Mouse (Mus musculus) midbrain, embryonic 13.5 days (tissue): Measurements from ENCODE around the gene Lpp. TPM values are rescaled to one million over a fixed set of nuclear protein-coding genes. Genes with fewer than 3 reads are reported as not detected.

Experiments used
- ATAC-seq: fragments of 200-750 bp; cut with Nextera tagmentation; 2 replicates; pipeline ENCODE4 v1.8.0; 2017; ENCODE audit warnings: mild to moderate bottlenecking, moderate TSS enrichment, moderate library complexity
- H3K27ac ChIP-seq: fragments of 300-500 bp; sonication (generic); 2 replicates; pipeline ENCODE4 v1.5.1; 2015; ENCODE audit warnings: inconsistent platforms, mild to moderate bottlenecking, moderate library complexity
- H3K27me3 ChIP-seq: fragments of 300-500 bp; sonication (generic); 2 replicates; pipeline ENCODE4 v1.6.1; 2015; ENCODE audit warnings: mild to moderate bottlenecking, inconsistent platforms
- H3K36me3 ChIP-seq: fragments of 300-500 bp; sonication (generic); 2 replicates; pipeline ENCODE4 v1.6.1; 2015; ENCODE audit warnings: mild to moderate bottlenecking, inconsistent platforms
- H3K4me1 ChIP-seq: fragments of 300-500 bp; sonication (generic); replicated peaks from 2 replicates; pipeline ENCODE4 v1.6.1; 2015; ENCODE audit warnings: inconsistent platforms
- H3K4me2 ChIP-seq: fragments of 300-500 bp; sonication (generic); replicated peaks from 2 replicates; pipeline ENCODE4 v1.6.1; 2015; ENCODE audit warnings: moderate library complexity, mild to moderate bottlenecking, inconsistent platforms
- H3K4me3 ChIP-seq: fragments of 300-500 bp; sonication (generic); replicated peaks from 2 replicates; pipeline ENCODE4 v1.5.1; 2015; ENCODE audit warnings: mild to moderate bottlenecking, inconsistent platforms
- H3K9ac ChIP-seq: fragments of 300-500 bp; sonication (generic); replicated peaks from 2 replicates; pipeline ENCODE4 v1.6.1; 2015; ENCODE audit warnings: mild to moderate bottlenecking, inconsistent platforms
- H3K9me3 ChIP-seq: fragments of 300-500 bp; sonication (generic); 2 replicates; pipeline ENCODE4 v1.6.1; 2016; ENCODE audit warnings: mild to moderate bottlenecking, inconsistent platforms
- WGBS: fragments of 180-500 bp; shearing (Covaris S2); methylation state at CpG from one replicate; pipeline ENCODE4 v1.1.7; 2015; 5-methylcytosine and 5-hydroxymethylcytosine counted together
- polyA plus RNA-seq: library from polyadenylated mRNA; unstranded; fragments of >200 nt; fragmentation: Nextera tagmentation; extraction: Ambion mirVana; gene quantifications from 2 replicates; pipeline ENCODE4 v1.2.1, GENCODE M21; 2015

Gene Lpp
- polyA plus RNA-seq, 1 experiment from 2014 or later: 9.0 TPM

DNA sequence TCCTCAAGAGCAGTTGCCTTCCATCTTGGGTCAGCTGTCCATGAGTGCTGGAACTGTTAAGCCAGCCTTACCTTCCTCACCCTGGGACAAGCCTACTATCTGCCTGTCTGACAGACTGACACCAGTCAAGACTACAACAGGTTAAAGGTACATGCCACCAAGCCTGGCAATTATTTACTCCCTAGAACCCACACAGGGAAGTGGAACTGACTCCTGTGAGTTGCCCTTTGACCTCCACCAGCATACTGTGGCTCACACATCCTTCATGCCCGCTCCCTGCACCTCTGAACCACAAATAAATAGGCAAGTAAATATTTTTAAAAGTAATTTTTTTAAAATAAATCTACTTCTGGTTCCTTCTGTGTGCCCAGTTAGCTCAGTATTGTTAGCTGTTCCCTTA is 452.8 kb downstream of the Lpp start:
- Histone ChIP-seq H3K27me3 (no peaks in the 10 kb centered on the region), H3K27ac (no peak overlapping the region), H3K4me1 (no peaks in the 10 kb centered on the region), H3K36me3 (no peaks in the 10 kb centered on the region), H3K9me3 (no peaks in the 10 kb centered on the region), H3K4me3 (no peak overlapping the region), H3K9ac (no peak overlapping the region), H3K4me2 (no peak overlapping the region)
- no peak for ATAC-seq
- 87% methylated on average over 1 of the region's 1 CpGs for WGBS

DNA sequence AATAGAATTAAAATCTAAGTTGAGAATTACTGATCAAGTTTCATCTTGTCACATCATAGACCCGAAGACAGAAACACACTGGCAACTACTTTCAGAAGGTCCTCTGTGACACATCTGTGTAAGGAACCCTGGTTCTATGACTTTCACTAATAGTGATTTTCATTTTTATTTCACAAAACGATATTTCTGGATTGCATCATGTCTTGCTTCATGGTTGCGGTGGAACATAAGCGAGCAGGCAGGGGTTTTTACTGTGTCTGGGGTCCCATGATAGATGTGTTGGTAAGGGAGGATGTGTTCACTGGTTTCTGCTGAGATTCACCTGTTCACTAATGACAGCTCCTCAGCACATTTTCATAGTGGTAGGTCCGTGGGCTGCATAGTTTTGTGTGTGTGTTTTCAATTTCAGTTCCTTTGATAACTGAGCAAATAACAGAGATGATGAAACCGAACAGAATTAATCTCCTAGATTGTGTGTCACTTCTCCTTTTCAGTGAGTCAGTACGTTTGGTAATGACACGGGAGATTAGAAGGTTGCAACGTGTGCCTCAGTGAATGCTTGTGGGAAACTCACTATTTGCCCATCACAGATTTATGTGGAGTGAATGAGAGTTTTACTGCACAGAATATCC is 466.3 kb downstream of the Lpp start:
- Histone ChIP-seq H3K27me3 (no peaks in the 10 kb centered on the region), H3K27ac (no peak overlapping the region), H3K4me3 (no peak overlapping the region), H3K4me1 (no peaks in the 10 kb centered on the region), H3K9ac (no peak overlapping the region), H3K9me3 (no peaks in the 10 kb centered on the region), H3K36me3 (no peaks in the 10 kb centered on the region), H3K4me2 (no peak overlapping the region)
- 87% methylated on average over 9 of the region's 9 CpGs for WGBS
- ATAC-seq: no peak

- no peak overlapping the region for H3K9ac ChIP-seq
- H3K9me3 ChIP-seq: no peaks in the 10 kb centered on the region
- WGBS: 90% methylated on average over 7 of the region's 7 CpGs
- no peaks in the 10 kb centered on the region for H3K27me3 ChIP-seq
- no peak for ATAC-seq
- no peak overlapping the region for H3K27ac ChIP-seq
- no peaks in the 10 kb centered on the region for H3K4me1 ChIP-seq
- no peak overlapping the region for H3K4me2 ChIP-seq
- no peaks in the 10 kb centered on the region for H3K36me3 ChIP-seq
- H3K4me3 ChIP-seq: no peak overlapping the region
Observed at GRCm38 (mm10) chr16:24860445-24860844, 467.1 kb downstream of the Lpp start.

DNA sequence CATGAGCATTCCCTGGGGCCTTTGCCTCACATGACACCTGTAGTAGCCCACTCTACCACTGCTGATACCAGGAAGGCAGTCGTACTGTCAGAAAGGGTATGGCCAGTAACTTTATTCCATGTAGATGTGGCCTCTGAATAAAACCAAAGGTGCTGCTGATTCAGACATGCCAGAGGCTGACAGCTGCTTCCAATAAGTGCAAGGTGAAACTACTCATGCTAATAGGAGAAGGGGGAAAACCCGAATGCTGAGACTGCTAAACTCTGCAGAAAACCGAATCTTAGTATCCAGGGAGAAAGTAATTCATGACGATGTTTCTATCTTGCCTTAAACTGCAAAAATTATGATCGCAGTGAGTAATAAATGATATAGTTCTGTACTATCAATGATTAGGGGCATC is 468.1 kb downstream of the Lpp start:
- no peak overlapping the region for H3K9ac ChIP-seq
- no peak overlapping the region for H3K27ac ChIP-seq
- H3K4me3 ChIP-seq: no peak overlapping the region
- H3K4me1 ChIP-seq: no peaks in the 10 kb centered on the region
- H3K36me3 ChIP-seq: no peaks in the 10 kb centered on the region
- no peak overlapping the region for H3K4me2 ChIP-seq
- H3K27me3 ChIP-seq: no peaks in the 10 kb centered on the region
- no peak for ATAC-seq
- WGBS: 92% methylated on average over 5 of the region's 5 CpGs
- H3K9me3 ChIP-seq: no peaks in the 10 kb centered on the region

DNA sequence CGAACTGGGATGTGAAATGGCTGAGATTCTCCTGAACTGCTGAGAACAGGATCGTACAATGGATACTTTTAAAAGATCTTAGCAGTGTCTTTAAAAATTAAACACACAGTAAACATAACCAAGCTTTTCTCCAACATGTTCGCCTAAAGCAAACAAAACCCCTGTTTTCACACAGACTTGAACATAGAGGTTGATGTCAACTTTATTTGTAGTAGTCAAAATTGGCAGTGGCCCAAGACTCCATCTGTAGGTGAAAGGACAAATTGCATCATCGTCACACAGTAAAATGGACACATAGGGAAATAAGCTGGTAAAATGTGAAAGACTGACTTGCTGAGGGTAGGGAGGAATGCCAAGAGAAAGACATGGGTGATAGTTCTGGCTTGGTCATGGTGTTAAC is 480.9 kb downstream of the Lpp start:
- peaks cover 5% of the 10 kb centered on the region; the same call in 1 of the 2 replicates for H3K9me3 ChIP-seq
- 83% methylated on average over 4 of the region's 4 CpGs for WGBS
- H3K27me3 ChIP-seq: no peaks in the 10 kb centered on the region
- H3K36me3 ChIP-seq: 0 out of 2 replicates have a peak, but pooled peaks cover 10% of the 10 kb centered on the region
- H3K27ac ChIP-seq: no peak overlapping the region
- H3K9ac ChIP-seq: no peak overlapping the region
- no peak overlapping the region for H3K4me2 ChIP-seq
- no peak for ATAC-seq
- no peak overlapping the region for H3K4me3 ChIP-seq
- no peaks in the 10 kb centered on the region for H3K4me1 ChIP-seq

DNA sequence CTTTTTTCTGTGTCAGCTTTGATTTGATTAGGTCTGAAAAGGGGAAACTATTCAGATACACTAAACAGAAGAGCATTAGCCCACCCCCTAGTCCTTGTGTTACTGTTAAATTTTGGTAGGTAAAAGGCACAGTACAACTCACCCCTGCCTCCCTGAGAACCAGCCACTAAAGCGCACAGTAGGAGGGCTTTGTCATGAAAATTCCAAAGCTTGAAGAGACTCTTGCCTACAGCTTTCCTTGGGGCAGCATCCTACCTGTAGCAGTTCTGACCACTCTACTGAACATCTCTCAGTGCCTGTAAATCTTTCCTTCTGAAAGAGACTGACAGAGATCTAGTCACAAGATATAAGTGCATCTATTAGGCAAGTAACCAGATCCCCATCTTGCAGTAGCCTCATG is 482.4 kb downstream of the Lpp start:
- no peak overlapping the region for H3K9ac ChIP-seq
- H3K4me3 ChIP-seq: no peak overlapping the region
- no peak overlapping the region for H3K4me2 ChIP-seq
- WGBS: 36% methylated on average over 1 of the region's 1 CpGs
- no peaks in the 10 kb centered on the region for H3K27me3 ChIP-seq
- no peak overlapping the region for H3K27ac ChIP-seq
- H3K4me1 ChIP-seq: peaks cover under 1% of the 10 kb centered on the region; the same call in 1 of the 2 replicates
- no peak for ATAC-seq
- peaks cover 5% of the 10 kb centered on the region; the same call in 1 of the 2 replicates for H3K9me3 ChIP-seq
- H3K36me3 ChIP-seq: 0 out of 2 replicates have a peak, but pooled peaks cover 10% of the 10 kb centered on the region

- no peaks in the 10 kb centered on the region for H3K27me3 ChIP-seq
- no peaks in the 10 kb centered on the region for H3K36me3 ChIP-seq
- no peak overlapping the region for H3K27ac ChIP-seq
- H3K4me2 ChIP-seq: no peak overlapping the region
- no peaks in the 10 kb centered on the region for H3K9me3 ChIP-seq
- 93% methylated on average over 4 of the region's 4 CpGs for WGBS
- no peak for ATAC-seq
- H3K9ac ChIP-seq: no peak overlapping the region
- peaks cover 3% of the 10 kb centered on the region; the same call in 1 of the 2 replicates for H3K4me1 ChIP-seq
- H3K4me3 ChIP-seq: no peak overlapping the region
Observed at GRCm38 (mm10) chr16:24878977-24879376, 485.7 kb downstream of the Lpp start.

DNA sequence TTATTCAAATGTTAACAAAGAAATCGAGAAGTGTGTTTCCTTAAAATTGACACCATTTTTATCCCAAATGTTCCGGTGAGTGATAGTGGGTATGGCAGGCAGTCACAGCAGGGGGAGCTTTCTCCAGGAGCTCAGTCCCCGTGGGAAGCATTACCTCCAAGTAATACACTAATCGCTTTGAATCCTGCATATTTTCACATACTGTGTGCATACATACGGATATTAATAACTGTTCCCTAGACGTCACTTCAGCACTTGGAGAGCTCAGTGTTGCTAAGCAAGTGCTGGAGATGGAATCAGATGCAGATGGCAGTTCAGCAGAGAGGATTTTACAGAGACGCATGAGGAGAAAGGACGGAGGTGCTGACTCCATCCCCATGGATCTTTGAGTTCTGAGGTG is 487.4 kb downstream of the Lpp start:
- whole genome bisulfite sequencing: 47% methylated on average over 8 of the region's 8 CpGs
- no peaks in the 10 kb centered on the region for H3K9me3 ChIP-seq
- no peak overlapping the region; the same call in 1 of the 2 replicates for H3K9ac ChIP-seq
- H3K27ac ChIP-seq: no peak overlapping the region
- H3K27me3 ChIP-seq: no peaks in the 10 kb centered on the region
- H3K4me1 ChIP-seq: peaks cover 3% of the 10 kb centered on the region; the same call in 1 of the 2 replicates
- no peak overlapping the region for H3K4me3 ChIP-seq
- H3K4me2 ChIP-seq: no peak overlapping the region
- H3K36me3 ChIP-seq: no peaks in the 10 kb centered on the region
- 0 out of 2 replicates have a peak, but pooled peaks have one; percentile 37 for ATAC-seq

DNA sequence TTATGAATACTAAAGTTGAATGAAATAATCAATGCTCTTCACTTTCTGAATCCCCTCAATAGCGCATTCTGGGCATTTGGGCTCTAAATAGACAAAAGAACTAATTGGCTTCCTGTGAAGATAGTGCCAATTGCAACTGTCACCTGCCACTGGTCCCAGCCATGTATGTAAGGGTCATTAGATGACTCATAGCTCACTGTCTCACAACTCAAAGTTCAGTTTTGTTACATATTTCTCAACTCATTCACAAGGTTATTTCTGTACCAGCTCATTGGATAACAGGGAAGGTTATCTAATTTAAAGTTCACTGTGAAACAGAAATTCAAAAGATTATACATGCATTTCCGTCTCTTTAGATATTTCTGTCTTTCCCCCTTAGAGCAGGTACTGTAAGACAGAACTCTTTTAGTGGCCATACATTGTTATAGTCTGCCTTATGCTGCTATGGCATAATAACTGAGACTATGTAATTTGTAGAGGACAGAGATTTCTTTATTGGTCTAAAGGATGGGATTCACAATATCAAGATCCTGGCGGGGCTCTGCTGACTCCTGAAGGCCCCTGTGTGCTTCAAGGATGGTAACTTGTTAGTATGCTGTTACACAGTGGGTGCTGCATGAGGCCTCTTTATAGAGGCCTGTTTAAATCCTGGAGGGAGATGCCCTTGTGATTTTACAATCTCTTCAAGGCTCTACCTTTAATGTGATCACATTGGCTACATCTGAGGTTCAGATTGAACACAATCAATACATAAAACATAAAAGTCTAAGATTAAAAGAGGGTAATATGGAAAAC is 488.9 kb downstream of the Lpp start:
- WGBS: 83% methylated on average over 3 of the region's 3 CpGs
- H3K27me3 ChIP-seq: no peaks in the 10 kb centered on the region
- no peak overlapping the region for H3K9ac ChIP-seq
- no peaks in the 10 kb centered on the region for H3K36me3 ChIP-seq
- no peak overlapping the region for H3K4me2 ChIP-seq
- no peak for ATAC-seq
- H3K27ac ChIP-seq: no peak overlapping the region
- peaks cover 3% of the 10 kb centered on the region; the same call in 1 of the 2 replicates for H3K4me1 ChIP-seq
- H3K4me3 ChIP-seq: no peak overlapping the region
- no peaks in the 10 kb centered on the region for H3K9me3 ChIP-seq

DNA sequence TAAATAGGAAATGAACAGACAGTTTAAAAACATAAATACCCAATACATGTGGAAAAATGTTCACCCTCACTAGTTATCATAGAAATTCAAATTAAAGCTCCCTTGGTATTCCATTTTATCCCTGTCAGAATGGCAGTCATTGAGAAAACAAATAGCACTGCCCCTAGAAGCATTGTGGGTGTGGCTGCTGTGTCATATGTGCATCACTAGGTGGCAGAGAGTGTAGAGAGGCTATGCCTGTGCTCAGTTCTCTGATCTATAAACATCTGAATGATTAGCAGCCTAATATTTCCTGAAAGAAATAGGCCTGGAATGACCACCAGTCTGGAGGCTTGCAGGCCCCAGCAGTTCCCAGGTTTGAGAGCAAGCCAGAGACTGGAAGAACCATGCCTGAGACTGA is 490.7 kb downstream of the Lpp start:
- no peak overlapping the region for H3K9ac ChIP-seq
- no peaks in the 10 kb centered on the region for H3K27me3 ChIP-seq
- no peak overlapping the region for H3K4me3 ChIP-seq
- no peaks in the 10 kb centered on the region for H3K9me3 ChIP-seq
- H3K36me3 ChIP-seq: no peaks in the 10 kb centered on the region
- H3K27ac ChIP-seq: no peak overlapping the region
- H3K4me1 ChIP-seq: peaks cover 3% of the 10 kb centered on the region; the same call in 1 of the 2 replicates
- no peak overlapping the region for H3K4me2 ChIP-seq
- no peak for ATAC-seq

DNA sequence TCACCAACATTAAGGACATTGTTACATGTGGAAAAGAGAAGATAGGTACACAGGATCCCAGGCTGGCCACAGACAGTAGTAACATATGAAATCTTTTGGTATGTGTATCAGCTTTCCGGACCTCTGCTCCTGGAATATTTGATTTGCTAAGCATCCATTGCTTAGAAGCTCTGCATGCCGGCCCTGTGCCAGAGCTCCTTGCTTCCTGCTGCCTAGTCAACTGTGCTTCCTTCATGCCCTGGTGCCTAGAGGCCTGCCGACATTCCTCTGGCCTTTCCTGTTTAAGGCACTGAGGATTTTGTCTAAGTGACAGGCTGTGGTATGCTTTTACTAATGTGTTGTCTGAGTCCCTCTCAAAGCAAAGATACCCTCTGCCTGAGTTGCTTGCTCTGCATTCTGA is 493.0 kb downstream of the Lpp start:
- no peak overlapping the region for H3K9ac ChIP-seq
- H3K36me3 ChIP-seq: no peaks in the 10 kb centered on the region
- no peak for ATAC-seq
- no peak overlapping the region for H3K4me3 ChIP-seq
- H3K4me1 ChIP-seq: no peaks in the 10 kb centered on the region
- WGBS: 71% methylated on average over 3 of the region's 3 CpGs
- no peaks in the 10 kb centered on the region for H3K9me3 ChIP-seq
- no peak overlapping the region for H3K4me2 ChIP-seq
- H3K27me3 ChIP-seq: no peaks in the 10 kb centered on the region
- no peak overlapping the region for H3K27ac ChIP-seq

DNA sequence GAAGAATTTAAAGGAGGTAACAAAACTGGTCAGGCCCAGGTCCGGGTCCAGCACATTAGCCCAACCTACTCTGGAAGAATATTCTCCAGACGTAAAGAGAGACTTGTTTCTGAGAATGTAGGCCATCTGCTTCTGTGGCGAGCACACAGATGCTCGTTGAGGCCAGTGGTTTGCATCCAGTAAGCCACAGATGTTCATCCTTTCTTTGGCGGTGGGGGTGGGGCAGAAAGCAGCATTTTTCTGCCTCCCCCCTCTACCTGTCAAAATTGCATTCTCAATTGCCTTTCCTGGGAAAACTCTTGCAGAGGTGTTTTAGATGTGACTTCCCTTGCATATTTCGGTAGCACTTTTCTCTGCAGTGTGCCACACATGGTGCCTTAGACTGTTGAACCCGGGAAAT is 493.6 kb downstream of the Lpp start:
- Histone ChIP-seq H3K9ac (no peak overlapping the region), H3K9me3 (no peaks in the 10 kb centered on the region), H3K27ac (no peak overlapping the region), H3K4me3 (no peak overlapping the region), H3K4me1 (no peaks in the 10 kb centered on the region), H3K27me3 (no peaks in the 10 kb centered on the region), H3K36me3 (no peaks in the 10 kb centered on the region), H3K4me2 (no peak overlapping the region)
- WGBS: 69% methylated on average over 7 of the region's 7 CpGs
- no peak for ATAC-seq
